Mouse (Mus musculus) telencephalon, adult 2 months (tissue): ENCODE measurements at regions not wholly inside any gene's neighbourhood (a gene's known extent, or its start where the extent isn't known, plus 50 kb on each side); places are given as distances from the start of the nearest gene placed in this dataset.

Source experiments
- DNase-seq: peaks from one replicate; pipeline ENCODE4 v3.0.0-alpha.2; 2011; ENCODE audit warnings: low read depth, low spot score

GRCm38 (mm10) chr10:117896911-117897643, 51.2 kb upstream of the Rap1b start:
- DNase-seq, result no peak

DNA sequence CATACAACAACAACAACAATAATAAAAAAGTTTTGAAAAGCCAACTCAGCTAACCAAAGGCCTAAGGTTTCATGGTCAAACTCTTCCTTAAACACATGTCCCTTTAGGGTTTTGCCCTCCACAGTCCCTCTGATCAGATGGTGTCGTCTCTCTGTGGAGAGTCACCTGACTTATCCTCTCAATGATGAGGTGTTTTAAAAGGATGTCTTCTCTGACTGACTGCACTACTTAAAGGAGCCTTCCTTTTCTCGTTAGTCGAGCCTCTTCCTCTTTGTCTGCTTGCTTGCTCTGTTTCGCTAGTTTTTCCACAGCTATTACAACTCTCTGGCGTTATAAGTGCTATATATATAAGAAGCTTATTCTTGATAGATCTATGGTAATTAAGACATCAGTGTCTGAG, 51.9 kb upstream of the Rap1b start:
- DNase-seq, result no peak

- DNase-seq, result no peak
Measured at GRCm38 (mm10) chr10:117898391-117898790, 52.6 kb upstream of the Rap1b start.

GRCm38 (mm10) chr10:117899410-117899935, 53.6 kb upstream of the Rap1b start:
- DNase-seq, result no peak

DNA sequence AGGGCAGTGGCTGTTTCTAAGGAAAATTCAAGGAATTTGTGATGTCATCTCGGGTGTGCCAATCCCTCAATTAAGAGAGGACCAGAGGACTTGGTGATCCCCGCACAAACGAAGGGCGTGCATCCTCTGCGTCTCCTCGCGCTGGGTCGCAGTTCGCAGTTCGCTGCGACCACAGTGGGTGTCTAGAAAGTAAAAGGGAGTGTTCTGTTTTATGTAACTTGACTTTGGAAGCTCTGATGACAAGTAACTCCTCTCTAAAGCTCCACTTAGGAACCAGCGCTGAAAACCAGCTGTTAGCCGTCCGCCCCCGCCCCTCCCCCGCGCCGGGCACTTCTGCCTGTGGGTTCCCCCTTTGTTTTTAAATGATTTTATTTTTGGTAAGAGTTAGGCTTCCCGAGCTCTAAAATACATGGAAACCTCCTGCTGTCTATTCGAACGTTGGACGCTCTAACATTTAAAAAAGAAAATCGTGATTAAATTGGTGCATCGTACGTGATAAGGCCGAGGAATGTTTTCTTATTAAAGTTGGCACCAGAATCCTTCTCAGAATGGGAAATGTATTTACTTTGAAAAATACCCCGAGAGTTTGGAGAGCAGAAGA, 59.9 kb upstream of the Rap1b start:
- no peak for DNase-seq

DNA sequence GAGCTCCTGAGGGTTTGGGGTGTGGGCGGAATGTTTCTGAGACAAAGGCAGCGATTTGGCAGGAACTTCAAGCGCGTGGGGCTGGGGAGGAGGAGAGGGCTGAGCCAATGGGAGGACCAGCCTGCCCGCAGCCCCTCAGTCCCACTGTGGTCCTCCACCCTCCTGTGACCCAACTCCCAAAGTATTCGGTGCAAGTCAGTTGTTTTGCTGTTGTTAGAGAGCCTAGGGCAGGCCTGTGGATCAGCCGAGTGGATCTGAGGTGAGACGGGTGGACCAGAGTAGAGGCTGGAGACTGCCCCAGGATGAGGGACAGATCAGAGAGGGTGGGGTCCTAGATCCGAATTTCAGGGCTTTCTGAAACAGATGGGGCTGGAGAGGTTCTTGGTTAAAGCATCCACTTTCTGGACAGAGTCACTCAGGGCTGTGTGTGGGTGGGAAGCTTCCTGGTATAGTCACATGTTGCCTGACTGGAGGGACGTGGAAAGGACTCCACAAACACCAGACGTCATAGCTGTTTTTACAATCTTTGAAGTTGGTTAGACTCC, 60.5 kb upstream of the Rap1b start:
- DNase-seq, result peak; percentile 84

DNA sequence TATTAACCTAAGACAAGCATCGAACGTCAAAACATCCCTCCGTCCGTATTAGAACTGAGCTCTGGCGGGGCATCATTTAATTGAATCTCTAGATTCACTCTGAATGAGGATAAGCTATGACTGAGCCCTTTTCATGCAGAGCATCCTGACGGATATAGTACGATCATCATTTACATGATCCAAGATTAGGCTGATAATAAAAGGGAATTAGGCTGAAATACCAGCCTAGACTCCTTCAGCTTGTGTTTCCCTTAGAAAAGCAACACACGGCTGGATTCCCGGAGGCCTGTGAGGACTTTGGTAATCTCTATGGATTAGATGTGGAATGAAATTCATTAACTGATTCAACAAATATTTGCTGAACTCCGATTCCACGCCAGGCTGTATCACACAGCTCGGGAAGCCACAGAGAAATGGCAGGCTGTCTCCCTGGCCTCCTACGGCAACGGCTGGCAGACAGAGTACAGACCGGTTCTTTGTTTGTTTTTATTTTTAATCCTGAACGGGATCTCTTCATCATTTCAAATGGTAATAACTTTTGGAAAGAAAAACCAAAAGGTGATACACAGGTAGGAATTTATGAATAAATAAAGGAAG, 62.3 kb upstream of the Rap1b start:
- no peak for DNase-seq

GRCm38 (mm10) chr10:117909155-117909554, 63.3 kb upstream of the Rap1b start:
- no peak for DNase-seq

DNA sequence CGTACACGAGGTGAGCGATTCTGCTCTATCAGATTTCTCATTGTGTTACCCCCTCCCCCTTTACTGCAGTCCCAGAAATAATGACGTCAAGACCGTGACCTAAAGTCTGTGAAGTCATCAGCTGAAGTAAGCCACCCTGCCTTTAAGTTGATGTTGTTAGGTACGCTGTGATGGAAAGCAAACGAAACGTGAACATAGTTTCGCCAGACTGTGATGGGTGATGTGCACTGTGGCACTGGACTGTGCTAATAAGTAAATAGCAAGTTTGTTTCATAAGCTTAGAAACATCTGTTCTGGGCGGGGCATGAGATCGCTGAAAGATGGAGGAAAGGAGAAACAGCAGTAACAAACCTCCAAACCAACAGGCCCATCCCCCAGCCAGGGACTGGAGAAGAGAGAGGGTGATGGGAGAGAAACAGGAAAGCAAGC, 64.0 kb upstream of the Rap1b start:
- DNase-seq, result no peak

DNA sequence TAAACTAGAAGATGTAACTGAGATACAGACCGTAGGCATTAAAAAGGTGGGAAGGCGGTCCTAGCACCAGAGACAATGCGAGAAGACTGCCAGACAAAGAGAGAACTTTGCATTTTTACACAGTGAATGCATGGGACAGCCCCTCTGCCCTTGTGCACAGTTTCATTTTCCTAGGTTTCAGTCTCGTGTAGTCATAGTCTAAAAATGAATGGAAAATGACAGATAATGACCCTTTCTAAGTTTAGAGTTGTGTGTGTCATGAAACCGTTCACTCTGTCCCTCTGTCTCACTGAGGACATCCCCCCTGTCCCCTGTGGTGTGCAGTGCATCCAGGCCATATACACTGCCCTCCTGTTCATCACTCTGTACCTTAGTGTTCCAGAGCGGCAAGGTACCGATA, 64.6 kb upstream of the Rap1b start:
- DNase-seq, result no peak

GRCm38 (mm10) chr10:117915011-117915735, 69.3 kb upstream of the Rap1b start:
- DNase-seq, result no peak

DNA sequence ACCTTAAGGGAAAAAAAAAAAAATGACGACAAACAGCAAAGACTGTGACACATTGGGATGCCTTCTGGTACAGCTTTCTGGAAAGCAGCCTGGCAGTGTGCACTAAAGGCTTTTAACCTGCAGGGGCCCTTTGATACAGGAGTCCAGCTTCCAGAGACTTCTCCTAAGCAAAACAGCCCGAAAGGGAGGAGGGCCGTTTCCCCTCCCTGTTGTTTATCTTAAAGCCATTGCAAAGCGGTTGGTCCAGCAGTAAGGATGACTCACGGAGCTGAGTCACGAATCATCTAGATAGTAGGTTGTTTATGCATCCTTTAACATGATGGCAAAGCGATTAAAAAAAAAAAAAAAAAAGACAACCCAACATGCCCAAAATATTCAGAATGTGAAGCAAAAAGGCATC, 70.4 kb upstream of the Rap1b start:
- DNase-seq, result peak; percentile 35

GRCm38 (mm10) chr10:117917870-117918269, 72.0 kb upstream of the Rap1b start:
- DNase-seq, result no peak

- DNase-seq, result no peak
Measured at GRCm38 (mm10) chr10:117918616-117919015, 72.8 kb upstream of the Rap1b start.

GRCm38 (mm10) chr10:117919186-117919941, 73.5 kb upstream of the Rap1b start:
- no peak for DNase-seq

- DNase-seq, result no peak
Measured at GRCm38 (mm10) chr10:117925186-117925585, 79.4 kb upstream of the Rap1b start.

- DNase-seq, result no peak
Measured at GRCm38 (mm10) chr10:117925611-117926555, 80.0 kb upstream of the Rap1b start.

DNA sequence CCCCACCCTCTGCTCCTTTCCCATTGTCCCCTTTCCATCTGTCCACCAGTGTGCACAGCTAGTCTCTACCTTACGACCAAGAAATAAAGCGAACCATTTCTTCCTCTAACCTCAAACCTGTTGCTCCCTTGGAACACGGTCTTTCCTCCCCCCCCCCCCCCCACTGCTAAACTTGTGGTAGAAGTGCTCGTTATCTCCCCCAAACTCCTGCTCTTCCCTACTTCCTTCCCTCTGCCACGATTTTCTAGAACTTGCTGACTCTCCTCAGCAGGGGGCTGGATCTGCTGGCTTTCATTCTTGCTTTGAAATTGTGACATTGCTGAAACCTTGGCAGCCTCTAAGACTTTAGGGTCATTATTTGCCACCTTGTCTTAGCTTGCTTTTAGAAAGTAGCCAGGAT, 83.2 kb upstream of the Rap1b start:
- no peak for DNase-seq

DNA sequence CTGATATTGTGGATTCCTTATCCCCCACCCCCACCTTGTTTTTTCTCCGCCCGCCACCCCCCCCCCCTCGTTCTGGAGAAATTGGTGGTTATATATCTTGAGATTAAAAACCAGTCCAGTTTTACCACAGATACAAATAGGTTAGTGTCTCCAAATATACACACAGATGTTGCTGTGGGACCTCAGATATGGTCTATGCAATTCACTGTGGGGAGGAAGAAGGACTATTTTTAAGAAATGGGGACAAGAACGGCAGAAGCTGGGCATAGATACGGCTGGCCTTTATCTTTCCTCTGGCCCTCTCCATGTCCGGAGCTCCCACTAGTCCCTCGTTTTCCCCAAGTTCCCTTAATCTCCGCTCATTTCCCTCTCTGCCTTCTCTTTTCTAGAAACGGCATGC, 89.0 kb upstream of the Rap1b start:
- DNase-seq, result no peak

DNA sequence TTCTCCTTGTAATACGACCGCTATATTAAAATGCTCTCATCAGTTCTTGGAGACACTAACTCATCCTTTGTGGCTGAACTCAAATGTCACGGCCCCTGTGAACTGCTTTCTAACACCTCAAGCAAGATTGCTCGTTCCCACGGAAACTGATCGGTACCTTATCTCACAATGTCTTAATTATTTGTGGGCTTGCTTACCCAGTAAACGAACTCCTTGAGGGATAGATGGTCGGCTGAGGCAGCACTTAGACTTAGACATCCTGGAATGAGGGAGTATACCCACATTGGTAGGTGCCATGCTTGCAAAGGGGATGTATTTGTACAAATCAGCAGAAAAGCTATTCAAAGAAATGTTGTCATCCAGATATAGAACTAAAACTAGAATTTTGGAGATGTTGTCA, 92.9 kb upstream of the Rap1b start:
- DNase-seq, result no peak
